Mouse (Mus musculus): ENCODE results near the gene Ran.

The Ran gene

DNA sequence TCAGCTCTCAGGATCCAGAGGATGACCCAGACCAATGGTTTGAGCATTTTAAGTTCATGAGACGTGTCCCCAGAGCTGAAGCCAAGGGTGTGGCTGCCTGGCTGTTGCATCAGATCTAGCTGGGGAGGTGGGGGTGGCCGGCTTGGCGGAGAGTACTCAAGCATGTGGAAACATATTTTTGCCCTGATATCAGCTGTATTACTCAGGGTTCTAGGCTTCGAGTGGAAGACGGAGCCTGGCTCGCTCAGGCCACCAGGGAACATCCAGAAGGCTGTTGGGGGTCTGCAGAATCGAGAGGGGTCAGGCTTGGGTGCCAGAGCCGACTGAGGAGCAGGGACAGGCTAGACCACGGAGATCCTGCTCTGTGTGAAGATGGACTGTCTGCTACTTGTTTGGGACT lies 46.1 kb downstream of the Ran start:
- no peak for DNase-seq

DNA sequence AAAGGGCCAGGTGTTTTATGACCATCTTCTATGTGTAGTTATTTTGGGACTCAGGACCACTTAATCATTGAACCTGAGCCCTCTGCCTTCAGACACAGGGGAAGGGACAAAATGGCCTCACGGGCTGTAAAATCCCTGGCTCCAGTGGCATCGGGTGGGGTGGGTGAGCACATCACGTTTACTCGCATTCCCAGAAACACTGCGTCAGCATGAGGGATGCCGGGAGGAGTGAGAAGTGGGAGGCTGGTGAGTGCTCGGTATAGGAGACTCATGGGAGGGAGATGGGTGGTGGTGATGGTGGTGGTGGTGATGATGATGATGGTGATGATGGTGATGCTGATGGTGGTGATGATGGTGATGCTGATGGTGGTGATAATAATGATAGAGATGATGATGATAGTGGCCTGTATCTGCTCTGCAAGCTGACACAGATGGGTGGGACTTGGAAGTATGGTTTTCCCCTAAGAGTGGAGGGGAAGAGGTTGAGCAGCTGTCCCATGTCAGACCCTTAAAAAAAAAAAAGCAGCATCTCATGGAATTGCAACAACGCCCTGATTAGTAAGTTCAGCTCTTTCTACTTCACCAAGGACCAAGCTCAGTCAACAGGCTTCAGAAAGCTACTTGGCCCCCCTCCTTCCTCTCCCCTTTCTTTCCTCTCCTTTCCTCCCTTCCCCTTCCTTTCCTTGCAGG lies 46.8 kb downstream of the Ran start:
- DNase-seq = no peak

DNA sequence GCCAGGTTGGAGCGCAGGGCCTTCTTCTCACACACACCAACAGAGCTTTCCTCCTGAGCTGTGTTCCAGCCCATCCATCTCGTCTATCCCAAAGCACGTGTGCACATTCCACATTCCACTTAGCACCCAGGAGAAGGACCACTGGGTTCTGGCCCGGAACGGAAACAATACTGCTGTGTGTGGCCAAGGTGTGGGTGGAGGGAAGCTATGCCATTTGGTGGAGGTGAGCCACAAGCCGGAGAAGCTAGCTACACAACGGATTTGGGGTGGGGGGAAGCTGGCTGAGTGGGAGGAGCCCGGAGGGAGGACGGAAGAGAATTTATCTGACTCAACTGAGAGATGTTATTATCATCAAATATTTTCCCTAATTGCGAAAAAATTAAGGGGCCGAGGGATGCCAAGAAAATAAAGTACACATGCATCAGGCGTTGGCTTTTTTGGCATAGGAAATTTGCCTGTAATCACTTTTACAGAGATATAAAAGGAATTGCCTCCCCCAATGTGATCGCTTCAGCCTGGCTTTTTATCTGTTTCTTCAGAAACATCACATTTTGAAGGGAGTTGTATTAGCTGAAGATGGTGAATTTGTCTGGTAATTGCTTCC lies 47.5 kb downstream of the Ran start:
- DNase-seq = no peak

DNA sequence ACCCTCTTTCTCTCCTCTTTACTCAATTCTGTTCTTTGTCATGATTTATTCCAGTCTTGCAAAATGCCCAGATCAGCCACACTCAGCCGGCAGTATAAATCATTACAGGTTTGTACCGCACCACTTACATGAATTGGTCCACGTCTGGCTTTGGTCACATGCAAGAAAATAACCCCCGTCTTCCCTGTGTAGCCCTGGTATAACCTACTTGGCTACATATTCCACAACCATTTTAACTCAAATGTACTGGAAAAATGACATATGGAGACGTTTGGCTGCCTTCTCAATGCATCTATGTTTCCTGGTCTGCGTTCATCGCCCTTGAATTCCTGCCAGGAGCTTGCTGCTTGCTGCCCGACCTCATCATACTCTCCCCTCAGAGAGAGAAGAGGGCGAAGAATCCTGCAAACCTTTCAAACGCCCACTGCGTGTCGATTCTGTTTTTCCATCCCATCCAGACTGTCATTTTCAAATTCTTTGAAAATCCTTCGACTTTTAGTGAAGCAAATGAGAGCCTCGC lies 52.0 kb downstream of the Ran start:
- peak; percentile 42 for DNase-seq

- DNase-seq = no peak
These were observed 53.5 kb downstream of the Ran start for GRCm38 (mm10) chr5:129073404-129073803.

Measured in cerebellum, adult 9-10 months (tissue).